Mouse (Mus musculus): ENCODE results near the gene Slc47a2.

Slc47a2 gene

DNA sequence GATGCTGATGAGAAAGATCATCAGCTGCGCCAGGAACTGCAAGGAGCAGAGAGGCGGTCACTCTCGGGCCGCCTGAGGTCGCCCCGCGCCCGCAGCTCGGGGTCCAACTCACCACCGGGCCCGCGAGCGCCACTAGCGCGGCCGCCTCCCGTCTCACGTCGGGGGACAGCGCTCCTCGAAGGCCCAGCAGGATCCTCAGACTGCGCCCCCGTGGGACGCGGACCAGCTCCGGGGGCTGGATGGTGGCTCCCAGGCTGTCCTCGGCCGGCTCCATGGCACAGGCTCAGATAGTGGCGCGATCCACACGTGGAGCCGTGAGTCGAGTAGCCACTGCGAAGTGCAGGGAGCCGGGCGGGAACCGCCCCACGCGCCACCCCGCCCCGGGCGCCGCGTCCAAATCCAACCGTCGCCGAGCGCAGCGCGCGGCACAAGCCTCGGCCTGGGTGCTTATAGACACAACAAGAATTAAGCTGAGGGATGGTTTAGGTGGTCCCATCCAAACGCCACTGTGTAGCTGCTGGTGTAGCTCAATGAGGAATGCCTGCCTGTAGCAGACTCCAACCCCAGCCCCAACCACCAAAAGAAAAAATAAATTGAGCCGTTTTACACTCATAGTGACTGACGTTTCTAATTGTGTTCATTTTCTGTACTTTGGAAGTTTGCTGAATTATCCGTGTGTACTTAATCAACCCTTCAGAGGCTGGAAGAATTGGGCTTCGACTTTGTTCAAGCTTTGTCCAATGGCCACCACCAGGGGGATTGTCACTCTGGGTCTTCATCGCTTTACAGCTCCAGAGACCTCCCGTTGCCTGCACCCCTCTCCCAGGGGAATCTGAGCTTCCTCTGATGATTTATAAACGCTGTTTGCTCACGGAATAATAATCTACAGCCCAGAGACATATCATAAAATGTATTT, at the start of gene Slc47a2:
Gene Slc47a2, minus strand, starts transcription at position 356 of the 916 bp plus-strand sequence.
- no peak for DNase-seq (ENCODE audit: low read depth, low spot score)

DNA sequence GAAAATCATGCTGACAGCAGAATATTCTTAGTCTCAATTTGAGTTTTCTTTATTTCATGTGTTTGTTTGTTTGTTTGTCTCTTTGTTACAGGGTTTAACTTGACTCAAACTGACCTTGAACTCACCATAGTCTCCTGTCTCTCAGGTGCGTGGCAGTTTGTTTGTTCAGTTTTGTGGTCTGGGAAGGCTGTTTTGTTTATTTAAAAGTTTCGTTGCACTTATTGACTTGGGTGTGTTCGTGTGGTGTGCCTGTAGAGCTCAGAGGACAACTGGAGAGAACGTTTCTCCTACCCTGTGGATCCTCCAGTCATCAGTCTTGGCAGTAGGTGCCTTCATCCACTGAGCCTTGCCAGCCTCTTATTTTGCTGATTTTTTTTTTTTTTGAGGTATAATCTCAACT, 46.3 kb upstream of the Slc47a2 start:
- DNase-seq (ENCODE audit: low read depth, low spot score): no peak

DNA sequence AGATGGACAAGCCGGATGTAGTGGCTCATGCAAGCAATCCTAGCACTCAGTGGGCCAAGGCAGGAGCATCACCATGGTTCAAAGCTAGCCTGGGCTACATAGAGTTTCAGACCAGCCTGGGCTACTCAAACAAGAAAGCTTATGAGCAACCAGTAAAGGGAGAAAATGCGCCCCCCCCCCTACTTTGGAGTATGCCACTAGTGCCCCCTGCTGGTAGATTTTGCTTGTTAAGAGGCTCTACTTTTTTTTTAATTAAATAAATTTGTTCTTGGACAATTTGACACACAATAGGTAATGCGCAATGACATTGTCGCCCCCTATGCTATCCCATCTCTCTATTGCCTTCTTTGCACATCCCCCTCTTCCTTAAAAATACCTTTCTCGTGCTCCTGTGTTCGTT, 45.4 kb upstream of the Slc47a2 start:
- peak; percentile 45 for DNase-seq (ENCODE audit: low read depth, low spot score)

- no peak for DNase-seq (ENCODE audit: low read depth, low spot score)
Measured at GRCm38 (mm10) chr11:61387233-61387632, 44.6 kb upstream of the Slc47a2 start.

GRCm38 (mm10) chr11:61385725-61386124, 43.1 kb upstream of the Slc47a2 start:
- DNase-seq (ENCODE audit: low read depth, low spot score): no peak

GRCm38 (mm10) chr11:61381272-61381671, 38.6 kb upstream of the Slc47a2 start:
- DNase-seq (ENCODE audit: low read depth, low spot score): no peak

GRCm38 (mm10) chr11:61378651-61379050, 36.0 kb upstream of the Slc47a2 start:
- DNase-seq (ENCODE audit: low read depth, low spot score): no peak

- DNase-seq (ENCODE audit: low read depth, low spot score): peak; percentile 20
Measured at GRCm38 (mm10) chr11:61377881-61378613, 35.4 kb upstream of the Slc47a2 start, which contains the start of gene Slc47a1. Gene Slc47a1 (minus strand): TSS chr11:61378345.

GRCm38 (mm10) chr11:61368668-61369067, 26.0 kb upstream of the Slc47a2 start:
- DNase-seq (ENCODE audit: low read depth, low spot score): no peak

- peak; percentile 42 for DNase-seq (ENCODE audit: low read depth, low spot score)
Measured at GRCm38 (mm10) chr11:61366517-61367273, 24.0 kb upstream of the Slc47a2 start.

GRCm38 (mm10) chr11:61365938-61366337, 23.3 kb upstream of the Slc47a2 start:
- no peak for DNase-seq (ENCODE audit: low read depth, low spot score)

DNA sequence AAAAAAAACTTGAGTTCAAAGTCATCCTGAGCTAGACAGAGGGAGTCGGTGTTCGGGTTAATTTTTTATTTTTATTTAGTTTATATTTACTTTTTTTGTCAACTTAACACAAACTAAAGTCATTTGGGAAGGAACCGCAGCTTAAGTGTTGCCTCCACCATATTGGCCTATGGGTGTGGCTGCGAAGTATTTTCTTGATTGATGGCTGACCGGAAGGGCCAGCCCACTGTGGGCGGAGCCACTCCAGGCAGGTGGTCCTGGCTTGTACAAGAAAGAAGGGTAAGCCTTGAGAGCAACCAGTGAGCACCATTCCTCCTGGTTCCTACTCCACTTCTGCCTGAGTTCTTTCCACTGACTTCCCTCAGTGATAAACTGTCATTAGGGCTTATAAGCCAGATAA, 21.4 kb upstream of the Slc47a2 start:
- DNase-seq (ENCODE audit: low read depth, low spot score): no peak

- DNase-seq (ENCODE audit: low read depth, low spot score): no peak
Measured at GRCm38 (mm10) chr11:61361515-61362190, 19.0 kb upstream of the Slc47a2 start.

DNA sequence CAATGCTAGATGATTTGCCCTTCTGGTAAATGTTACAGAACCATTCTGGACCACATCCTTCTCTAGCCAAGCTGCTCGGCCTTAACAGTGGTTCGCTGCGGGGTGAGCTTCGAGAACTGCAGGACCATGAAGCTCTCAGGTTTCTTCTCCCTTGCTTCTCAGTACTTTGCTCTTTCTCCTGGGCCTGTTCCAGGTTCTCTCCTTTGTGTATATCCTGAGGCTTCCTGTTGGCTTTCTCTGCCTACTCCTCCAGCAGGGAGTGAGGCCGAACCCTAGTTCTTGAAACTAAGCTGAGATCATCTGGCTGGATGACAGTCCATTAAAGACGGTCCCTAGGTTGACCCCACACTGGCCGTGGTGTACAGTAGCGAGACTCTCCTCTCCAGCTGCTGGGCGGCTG, 13.9 kb upstream of the Slc47a2 start:
- DNase-seq (ENCODE audit: low read depth, low spot score): no peak

DNA sequence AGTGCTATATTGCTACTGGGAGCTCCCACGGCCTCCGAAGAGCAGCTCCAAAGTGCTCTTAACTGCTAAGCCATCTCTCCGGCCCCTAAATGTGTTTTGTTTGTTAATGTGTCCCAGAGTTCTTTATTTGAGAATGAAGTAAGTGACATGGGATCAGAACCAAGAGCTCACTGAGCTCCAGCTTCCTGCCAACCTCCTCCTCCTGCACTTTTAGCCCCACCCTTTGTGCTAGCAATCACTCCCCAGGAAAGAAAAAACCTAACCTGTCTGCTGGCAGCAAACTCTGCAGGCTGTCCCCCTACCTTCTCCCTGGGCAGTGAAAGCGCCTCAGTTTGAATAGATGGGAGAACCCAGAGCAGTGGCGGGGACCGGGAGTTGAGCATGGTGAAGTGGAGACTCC, 13.5 kb upstream of the Slc47a2 start:
- no peak for DNase-seq (ENCODE audit: low read depth, low spot score)

DNA sequence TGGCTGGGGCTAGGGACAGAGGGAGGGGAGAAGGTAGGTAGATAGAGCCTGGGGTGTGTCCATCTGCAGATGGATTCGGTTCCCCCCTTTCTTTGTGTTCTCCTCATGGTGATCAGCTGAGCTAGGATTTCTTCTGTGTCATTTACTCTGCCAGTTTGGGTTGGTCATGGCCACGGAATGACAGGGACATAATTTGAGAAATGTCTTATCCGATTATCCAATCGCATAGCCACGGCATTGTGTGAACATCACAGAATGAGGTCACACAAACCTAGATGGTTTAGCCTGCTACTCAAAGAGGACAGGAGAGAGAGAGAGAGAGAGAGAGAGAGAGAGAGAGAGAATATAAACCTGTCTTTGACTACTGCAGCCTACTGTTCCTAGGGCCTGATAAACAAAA, 12.7 kb upstream of the Slc47a2 start:
- DNase-seq (ENCODE audit: low read depth, low spot score): no peak

- no peak for DNase-seq (ENCODE audit: low read depth, low spot score)
Measured at GRCm38 (mm10) chr11:61354346-61354745, 11.7 kb upstream of the Slc47a2 start.

DNA sequence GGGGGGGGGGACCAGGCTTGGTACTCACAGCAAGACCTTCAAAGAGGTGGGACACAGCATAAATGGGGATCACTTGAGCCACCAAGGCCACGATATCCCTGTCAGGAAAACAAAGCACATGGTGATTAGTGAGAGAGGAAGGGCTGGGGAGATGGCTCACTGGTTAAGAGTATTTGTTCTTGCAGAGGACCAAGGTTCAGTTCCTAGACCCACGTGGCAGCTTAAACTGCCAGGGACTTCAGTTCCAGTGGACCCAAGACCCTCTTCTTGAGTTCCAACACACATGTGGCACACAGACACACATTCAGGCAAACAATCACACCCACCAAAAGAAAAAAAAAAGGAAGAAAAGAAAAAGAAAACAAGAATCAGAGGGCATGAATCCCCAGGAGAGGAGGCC, 10.4 kb upstream of the Slc47a2 start:
- DNase-seq (ENCODE audit: low read depth, low spot score): no peak

GRCm38 (mm10) chr11:61352138-61352651, 9.5 kb upstream of the Slc47a2 start:
- no peak for DNase-seq (ENCODE audit: low read depth, low spot score)

DNA sequence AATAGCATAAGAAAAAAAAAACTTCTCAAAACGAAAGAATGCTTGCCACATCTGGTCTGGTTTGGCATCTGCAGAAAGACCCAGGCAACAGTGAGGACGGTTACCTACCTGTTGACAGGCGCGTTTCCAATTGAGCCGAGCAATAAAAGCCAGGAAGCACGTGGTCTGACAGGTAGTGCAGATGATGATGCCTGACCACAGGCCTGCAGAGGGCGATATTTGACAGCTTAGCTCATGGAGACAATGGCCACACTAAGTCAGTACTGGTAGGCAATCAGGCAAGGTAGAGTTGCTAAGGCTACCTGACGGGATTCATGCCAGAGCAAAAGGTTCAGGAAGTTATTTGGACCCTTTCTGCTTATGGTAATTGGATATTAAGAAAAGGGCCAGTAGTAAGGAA, 6.7 kb upstream of the Slc47a2 start:
- DNase-seq (ENCODE audit: low read depth, low spot score): peak; percentile 50

DNA sequence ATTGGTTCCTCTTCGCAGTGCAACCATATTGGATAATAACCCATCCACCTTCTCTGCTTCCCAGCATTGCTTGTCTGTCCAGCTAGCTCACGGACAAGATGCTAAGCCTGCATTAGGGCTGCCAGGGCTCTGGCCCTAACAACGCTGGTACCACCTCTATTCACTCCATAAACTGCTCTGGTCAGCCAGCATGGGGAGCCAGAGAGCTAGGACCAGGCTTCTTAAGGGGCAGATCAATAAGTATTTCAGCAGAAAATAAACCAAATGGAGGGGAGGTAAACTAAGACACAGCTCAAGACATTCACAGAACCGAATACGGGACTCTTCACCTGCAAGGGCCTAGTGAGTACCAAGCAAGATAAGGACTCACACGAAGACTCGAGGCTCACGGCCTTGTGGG, 3.5 kb upstream of the Slc47a2 start:
- DNase-seq (ENCODE audit: low read depth, low spot score): no peak

All from skeletal muscle tissue, adult 2 months (tissue).